In the genomic region with DNA sequence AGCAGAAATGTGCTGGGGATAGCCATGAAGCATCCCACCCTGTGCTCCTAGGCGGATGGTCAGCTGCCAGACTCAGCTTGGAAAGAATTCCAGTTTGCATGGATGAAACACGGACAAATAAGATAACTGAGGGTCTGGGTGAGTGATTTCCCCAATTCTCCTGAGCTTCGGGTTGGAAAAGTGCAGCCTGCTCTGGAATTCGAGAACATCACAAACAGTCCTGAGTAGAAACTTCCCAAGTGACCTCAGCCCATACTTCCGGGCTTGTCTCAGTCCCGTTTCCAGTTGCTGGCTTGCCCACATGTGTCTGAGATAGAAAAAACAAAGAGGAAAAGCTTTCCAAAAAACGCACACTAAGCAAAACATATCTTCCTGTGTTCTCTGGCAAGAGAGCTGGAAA, we compare ENCODE assay signal across 13 mouse cellular contexts. TPM values are rescaled to one million over a fixed set of nuclear protein-coding genes. Genes with fewer than 3 reads are reported as not detected.
DNase-seq lines count a peak whose midpoint lies in the region; TF ChIP-seq lines count a peak whose summit lies in the region.
"Had no signal": no experiment of that assay in that cellular context is flagged by ENCODE, and none has a peak within 500 bp of the region (broad histone marks: within the 10 kb centered on the region; RNA-seq: fewer than 3 reads in every experiment).

No protein-coding gene starts in this region.

- peaks cover 3% of the 10 kb centered on the region; the same call in 1 of the 2 replicates for H3K27me3 ChIP-seq in heart, embryonic 10.5 days (ENCODE audit: insufficient read depth, poor library complexity, severe bottlenecking)
- no peaks in the 10 kb centered on the region for H3K27me3 ChIP-seq in small intestine, adult 2 months (ENCODE audit: control insufficient read depth, insufficient read depth, low read length)
- H3K27me3 ChIP-seq: intestine, embryonic 15.5 days had no signal

- no peak for TF ChIP-seq CTCF in small intestine, adult 2 months (IDR thresholded peaks at IDR 0.05; ENCODE audit: extremely low read depth, insufficient read length, insufficient replicate concordance, low read depth, low read length)

- H3K4me3 ChIP-seq in heart, embryonic 10.5 days, result no peak overlapping the region
- no peak overlapping the region for H3K4me3 ChIP-seq in small intestine, adult 2 months (ENCODE audit: low read depth, low read length)
- H3K4me3 ChIP-seq: embryonic facial prominence, embryonic 12.5 days; intestine, embryonic 15.5 days had no signal

- no peak overlapping the region for H3K27ac ChIP-seq in heart, embryonic 10.5 days
- H3K27ac ChIP-seq in small intestine, adult 2 months (ENCODE audit: insufficient read depth, low read depth, low read length), result peak overlapping the region; percentile 51; the same call in 1 of the 2 replicates
- H3K27ac ChIP-seq: embryonic facial prominence, embryonic 12.5 days; intestine, embryonic 15.5 days; macrophage had no signal

- DNase-seq in heart, adult 11 months, result peak; percentile 98
- no peak for DNase-seq in heart, embryonic 10.5 days (ENCODE audit: low spot score)
- peak; percentile 62 for DNase-seq in lung, postnatal 25 days (ENCODE audit: low spot score)
- no peak for DNase-seq in lung, postnatal 14 days
- peak; percentile 73 to 76 for DNase-seq in heart, postnatal 10 days
- DNase-seq in MN1 (ENCODE audit: low spot score), result no peak
- no peak for DNase-seq in layer of hippocampus, postnatal 36 days
- DNase-seq: cerebellum, postnatal 10 days had no signal

- no peaks in the 10 kb centered on the region for H3K36me3 ChIP-seq in heart, embryonic 10.5 days
- no peaks in the 10 kb centered on the region for H3K36me3 ChIP-seq in small intestine, adult 2 months (ENCODE audit: control insufficient read depth, insufficient read depth, low read length)
- H3K36me3 ChIP-seq: embryonic facial prominence, embryonic 12.5 days; G1E; intestine, embryonic 15.5 days had no signal

- 66% methylated on average over 7 of the region's 7 CpGs for WGBS in heart, embryonic 10.5 days
- 59% methylated on average over 7 of the region's 7 CpGs for WGBS in small intestine, adult 2 months

- TF ChIP-seq POLR2A in small intestine, adult 2 months (IDR thresholded peaks at IDR 0.05; ENCODE audit: low read depth, low read length), result no peak

- no peaks in the 10 kb centered on the region for H3K9me3 ChIP-seq in heart, embryonic 10.5 days
- H3K9me3 ChIP-seq: embryonic facial prominence, embryonic 12.5 days; intestine, embryonic 15.5 days had no signal

- H3K4me1 ChIP-seq in heart, embryonic 10.5 days, result peaks cover 10% of the 10 kb centered on the region; the same call in 1 of the 2 replicates
- H3K4me1 ChIP-seq in small intestine, adult 2 months (ENCODE audit: control insufficient read depth, insufficient read depth, insufficient read length, low read length), result peaks cover 14% of the 10 kb centered on the region; the same call in 1 of the 2 replicates

- intact Hi-C loops in heart, postnatal 10 days (cut with DNase I), result no loop called here

RNA-seq across cellular contexts. Expression of gene Igfbp7, which starts 35.6 kb away (rescaled TPM):
- polyA plus RNA-seq in heart, embryonic 10.5 days (2016; fragmentation: Nextera tagmentation; extraction: Ambion mirVana), result 16.6 and 25.7 TPM in 2 replicates
- total RNA-seq in heart, postnatal 10 days (2021), result 100 to 1,000 TPM; 435 to 466 TPM
- 664 and 1,449 TPM in 2 replicates for polyA plus RNA-seq in small intestine, adult 2 months (2012; rRNA removed)
- total RNA-seq in layer of hippocampus, postnatal 36 days (2021), result 10 to 100 TPM; 26.8 to 30.0 TPM
- total RNA-seq: G1E had no signal
- polyA plus RNA-seq: G1E had no signal

Comparison
In these comparisons a context has a peak if more than half of its experiments do, and no peak if none do; other contexts are left out.
1. DNase-seq: peak in heart, adult 11 months (single experiment), lung, postnatal 25 days (single experiment) and heart, postnatal 10 days (2 of 2); none in heart, embryonic 10.5 days (single experiment), lung, postnatal 14 days (single experiment), MN1 (single experiment) and layer of hippocampus, postnatal 36 days (0 of 2).
2. RNA of gene Igfbp7, which starts 35.6 kb away (total RNA-seq): 435 to 466 TPM in heart, postnatal 10 days; 26.8 to 30.0 TPM in layer of hippocampus, postnatal 36 days; every median in the first group is over 10 times any median in the second.